Mouse (Mus musculus) G1E (cell line): Measurements from ENCODE around the gene Ptgr1.

ENCODE experiments used
- CTCF ChIP-seq: IDR thresholded peaks from 2 replicates; pipeline ENCODE4 v1.5.1; 2012; ENCODE audit warnings: low read depth, low read length, inconsistent platforms, mixed read lengths
- GATA1 ChIP-seq: IDR thresholded peaks from 2 replicates; pipeline ENCODE4 v1.6.1; 2012; ENCODE audit warnings: borderline replicate concordance, low read length, inconsistent platforms, mixed read lengths
- GATA2 ChIP-seq: IDR thresholded peaks from 2 replicates; pipeline ENCODE4 v1.6.1; 2012; ENCODE audit warnings: low read depth, low read length, inconsistent platforms, borderline replicate concordance
- POLR2AphosphoS5 ChIP-seq: IDR thresholded peaks from 2 replicates; pipeline ENCODE4 v1.6.1; 2012; ENCODE audit warnings: low read depth, low read length, inconsistent platforms; ENCODE audit not compliant: insufficient replicate concordance
- TAL1 ChIP-seq: conservative IDR thresholded peaks from 2 replicates; pipeline ENCODE4 v1.6.1; 2012; ENCODE audit warnings: low read depth, low read length, inconsistent platforms, mixed read lengths

DNA sequence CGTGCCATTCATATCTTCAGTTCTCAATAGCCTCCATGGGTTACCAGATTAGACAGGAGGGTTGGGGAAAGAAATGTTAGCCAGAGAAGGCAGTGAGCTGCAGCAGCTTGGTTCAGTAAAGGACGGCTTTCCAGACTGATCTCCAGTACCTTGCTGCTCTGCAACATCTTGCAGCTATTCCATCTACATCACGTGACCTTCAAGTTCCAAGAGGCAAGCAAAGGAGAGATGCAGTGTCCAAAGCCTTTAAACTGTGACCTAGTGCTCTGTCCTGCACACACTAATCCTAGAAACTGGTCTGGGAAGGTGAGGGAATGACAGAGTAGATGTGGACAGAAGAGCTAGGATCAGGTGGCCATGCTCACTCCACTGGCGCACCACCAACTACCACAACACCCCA is 23.6 kb downstream of the Ptgr1 start:
- TF ChIP-seq CTCF, result no peak
- no peak for TF ChIP-seq GATA1
- no peak for TF ChIP-seq TAL1
- TF ChIP-seq POLR2AphosphoS5, result no peak
- no peak for TF ChIP-seq GATA2
